Comparison of ENCODE assay signal across 19 mouse cellular contexts in genomic region chr5:73731423-73731822, GRCm38 (mm10).
DNase-seq lines count a peak whose midpoint lies in the region; ATAC-seq and TF ChIP-seq lines count a peak whose summit lies in the region.
"Had no signal": no experiment of that assay in that cellular context is flagged by ENCODE, and none has a peak within 500 bp of the region (broad histone marks: within the 10 kb centered on the region; RNA-seq: fewer than 3 reads in every experiment).

No protein-coding gene starts in this region.

- no peaks in the 10 kb centered on the region for H3K4me1 ChIP-seq in kidney, postnatal 0 days (replicated peaks; ENCODE audit: insufficient read depth, low read length)
- peaks cover 29% of the 10 kb centered on the region for H3K4me1 ChIP-seq in limb, embryonic 14.5 days (ENCODE audit: control insufficient read depth, insufficient read depth, low read length)
- H3K4me1 ChIP-seq: midbrain, embryonic 15.5 days; neural tube, embryonic 12.5 days; stomach, embryonic 15.5 days had no signal

- DNase-seq in kidney, postnatal 0 days (ENCODE audit: low spot score), result peak; percentile 19
- DNase-seq in kidney, postnatal 10 days, result no peak
- peak; percentile 6 for DNase-seq in ES-CJ7 (ENCODE audit: low read depth, low spot score)
- DNase-seq in ZHBTc4 (ENCODE audit: low read depth, low spot score), result peak; percentile 4
- no peak for DNase-seq in limb, embryonic 14.5 days (ENCODE audit: low spot score)
- no peak for DNase-seq in right cerebral cortex, adult 2 months (ENCODE audit: low spot score in 2 of 2)
- DNase-seq in cerebellum, adult 9-11 months, result no peak
- DNase-seq: heart, adult 2 months; heart, postnatal 14 days; lung, postnatal 10 days; thymus, postnatal 25 days had no signal

- no peak overlapping the region for H3K4me3 ChIP-seq in kidney, postnatal 0 days (replicated peaks; ENCODE audit: low read depth, low read length)
- no peak overlapping the region for H3K4me3 ChIP-seq in limb, embryonic 14.5 days (replicated peaks; ENCODE audit: low read length)
- H3K4me3 ChIP-seq: heart, adult 2 months; heart, embryonic 13.5 days; hindbrain, embryonic 12.5 days; layer of hippocampus, adult 2 months; midbrain, embryonic 15.5 days; neural tube, embryonic 12.5 days; stomach, embryonic 15.5 days had no signal

- H3K4me2 ChIP-seq in kidney, postnatal 0 days (ENCODE audit: low read length), result no peak overlapping the region
- no peak overlapping the region for H3K4me2 ChIP-seq in limb, embryonic 14.5 days (replicated peaks; ENCODE audit: low read depth, low read length, severe bottlenecking)
- H3K4me2 ChIP-seq: heart, embryonic 13.5 days; hindbrain, embryonic 12.5 days; midbrain, embryonic 15.5 days; neural tube, embryonic 12.5 days; stomach, embryonic 15.5 days had no signal

- H3K9me3 ChIP-seq in kidney, postnatal 0 days (replicated peaks; ENCODE audit: low read length), result no peaks in the 10 kb centered on the region
- H3K9me3 ChIP-seq in limb, embryonic 14.5 days (ENCODE audit: control insufficient read depth, low read length), result no peaks in the 10 kb centered on the region
- H3K9me3 ChIP-seq: heart, embryonic 13.5 days; hindbrain, embryonic 12.5 days; midbrain, embryonic 15.5 days; neural tube, embryonic 12.5 days; stomach, embryonic 15.5 days had no signal

- no peak for ATAC-seq in kidney, postnatal 0 days (replicated peaks; ENCODE audit: low FRiP score, low read depth)
- ATAC-seq in limb, embryonic 14.5 days (ENCODE audit: low FRiP score, low read depth), result no peak
- ATAC-seq: forebrain, embryonic 16.5 days; intestine, postnatal 0 days; midbrain, embryonic 15.5 days had no signal

- 46% methylated on average over 9 of the region's 9 CpGs for WGBS in kidney, postnatal 0 days
- 47% methylated on average over 9 of the region's 9 CpGs for WGBS in limb, embryonic 14.5 days

- H3K27ac ChIP-seq in kidney, postnatal 0 days, result no peak overlapping the region
- peak overlapping the region; percentile 56 for H3K27ac ChIP-seq in limb, embryonic 14.5 days (replicated peaks; ENCODE audit: low read depth, low read length)
- H3K27ac ChIP-seq: heart, adult 2 months; heart, embryonic 13.5 days; hindbrain, embryonic 12.5 days; layer of hippocampus, adult 2 months; midbrain, embryonic 15.5 days; neural tube, embryonic 12.5 days; stomach, embryonic 15.5 days had no signal

- no peaks in the 10 kb centered on the region for H3K36me3 ChIP-seq in kidney, postnatal 0 days (ENCODE audit: insufficient read depth, low read length)
- no peaks in the 10 kb centered on the region for H3K36me3 ChIP-seq in limb, embryonic 14.5 days (ENCODE audit: control insufficient read depth, insufficient read depth, low read length)
- H3K36me3 ChIP-seq: heart, embryonic 13.5 days; hindbrain, embryonic 12.5 days; midbrain, embryonic 15.5 days; neural tube, embryonic 12.5 days; stomach, embryonic 15.5 days had no signal

- no peaks in the 10 kb centered on the region for H3K27me3 ChIP-seq in kidney, postnatal 0 days (ENCODE audit: insufficient read depth, low read length)
- H3K27me3 ChIP-seq in limb, embryonic 14.5 days (ENCODE audit: control insufficient read depth, insufficient read depth, low read length), result no peaks in the 10 kb centered on the region
- H3K27me3 ChIP-seq: hindbrain, embryonic 12.5 days; midbrain, embryonic 15.5 days; neural tube, embryonic 12.5 days; stomach, embryonic 15.5 days had no signal

- H3K9ac ChIP-seq in kidney, postnatal 0 days (ENCODE audit: low read depth, low read length), result no peak overlapping the region
- no peak overlapping the region for H3K9ac ChIP-seq in limb, embryonic 14.5 days (ENCODE audit: low read depth, low read length, severe bottlenecking)
- H3K9ac ChIP-seq: heart, embryonic 13.5 days; hindbrain, embryonic 12.5 days; midbrain, embryonic 15.5 days; neural tube, embryonic 12.5 days; stomach, embryonic 15.5 days had no signal

- 0 out of 2 replicates have a peak, but pooled peaks have one; percentile 11 for TF ChIP-seq CTCF in kidney, postnatal 0 days (IDR thresholded peaks at IDR 0.05; ENCODE audit: low read depth)

- no peak for TF ChIP-seq POLR2A in limb, embryonic 14.5 days (IDR thresholded peaks at IDR 0.05; ENCODE audit: borderline replicate concordance, extremely low read depth, insufficient read depth, insufficient read length)

Comparison
In these comparisons a context has a peak if more than half of its experiments do, and no peak if none do; other contexts are left out.
1. DNase-seq: peak in kidney, postnatal 0 days (single experiment), ES-CJ7 (single experiment) and ZHBTc4 (single experiment); none in kidney, postnatal 10 days (single experiment), limb, embryonic 14.5 days (single experiment), right cerebral cortex, adult 2 months (0 of 2) and cerebellum, adult 9-11 months (single experiment).